Mouse (Mus musculus) neural tube, embryonic 11.5 days (tissue): ENCODE measurements around the gene Il4. TPM values are rescaled to one million over a fixed set of nuclear protein-coding genes. Genes with fewer than 3 reads are reported as not detected.
A peak's percentile ranks its signal among the peaks of the same experiment; 100 is the strongest.

Source experiments
- ATAC-seq: fragments of 200-750 bp; cut with Nextera tagmentation; 2 replicates; pipeline ENCODE4 v1.8.0; 2017; ENCODE audit warnings: moderate number of reproducible peaks, mild to moderate bottlenecking, moderate TSS enrichment, moderate library complexity; ENCODE audit not compliant: insufficient read depth, low FRiP score, low TSS enrichment
- DNase-seq: peaks from one replicate; pipeline ENCODE4 v3.0.0-alpha.2; 2015; ENCODE audit warnings: low spot score
- H3K27ac ChIP-seq: fragments of 300-500 bp; sonication (generic); 2 replicates; pipeline ENCODE4 v1.5.1; 2014; ENCODE audit warnings: low read depth, mild to moderate bottlenecking, low read length
- H3K27me3 ChIP-seq: fragments of 300-500 bp; sonication (generic); 2 replicates; pipeline ENCODE4 v1.6.1; 2014; ENCODE audit warnings: mild to moderate bottlenecking, low read length, mixed read lengths; ENCODE audit not compliant: control insufficient read depth, insufficient read depth
- H3K36me3 ChIP-seq: fragments of 300-500 bp; sonication (generic); 2 replicates; pipeline ENCODE4 v1.6.1; 2014; ENCODE audit warnings: mild to moderate bottlenecking, low read length, moderate library complexity, mixed read lengths; ENCODE audit not compliant: control insufficient read depth, insufficient read depth
- H3K4me1 ChIP-seq: fragments of 300-500 bp; sonication (generic); 2 replicates; pipeline ENCODE4 v1.6.1; 2014; ENCODE audit warnings: low read length, mixed read lengths; ENCODE audit not compliant: control insufficient read depth, insufficient read depth
- H3K4me2 ChIP-seq: fragments of 300-500 bp; sonication (generic); 2 replicates; pipeline ENCODE4 v1.6.1; 2014; ENCODE audit warnings: low read depth, mild to moderate bottlenecking, moderate library complexity
- H3K4me3 ChIP-seq: fragments of 300-500 bp; sonication (generic); 2 replicates; pipeline ENCODE4 v1.5.1; 2014; ENCODE audit warnings: low read depth, low read length
- H3K9ac ChIP-seq: fragments of 300-500 bp; sonication (generic); 2 replicates; pipeline ENCODE4 v1.6.1; 2014; ENCODE audit warnings: mild to moderate bottlenecking, low read length
- H3K9me3 ChIP-seq: fragments of 300-500 bp; sonication (generic); 2 replicates; pipeline ENCODE4 v1.6.1; 2016; ENCODE audit warnings: low read length; ENCODE audit not compliant: control insufficient read depth
- WGBS: fragments of 180-500 bp; shearing (Covaris S2); extraction: QIAGEN DNeasy Blood & Tissue Kit; methylation state at CpG from one replicate; pipeline ENCODE4 v1.1.7; 2014; 5-methylcytosine and 5-hydroxymethylcytosine counted together
- polyA plus RNA-seq: library from polyadenylated mRNA; unstranded; fragments of >200 nt; fragmentation: Nextera tagmentation; extraction: Ambion mirVana; gene quantifications from 2 replicates; pipeline ENCODE4 v1.2.1, GENCODE M21; 2014

Il4 gene
- polyA plus RNA-seq, 1 experiment from 2014 or later = 4.0 TPM

DNA sequence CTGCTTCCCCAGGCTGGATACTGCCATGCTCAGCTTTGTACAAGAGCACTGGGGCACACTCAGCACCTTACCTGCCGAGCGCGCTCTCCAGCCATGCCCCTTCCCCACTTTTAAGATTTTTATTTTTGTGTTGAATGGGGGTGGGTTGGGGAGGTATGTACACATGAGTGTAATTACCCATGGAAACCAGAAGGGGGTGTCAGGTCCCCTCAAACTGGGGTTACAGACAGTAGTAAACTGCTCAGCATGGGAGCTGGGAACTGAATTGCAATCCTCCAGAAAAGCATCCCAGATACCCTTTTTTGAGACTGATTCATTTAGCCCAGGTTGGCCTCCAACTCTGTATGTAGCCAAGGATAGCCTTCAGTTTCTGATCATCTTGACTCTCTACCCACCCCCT is 13.5 kb downstream of the Il4 start:
- no peak overlapping the region for H3K27ac ChIP-seq
- no peaks in the 10 kb centered on the region for H3K36me3 ChIP-seq

DNA sequence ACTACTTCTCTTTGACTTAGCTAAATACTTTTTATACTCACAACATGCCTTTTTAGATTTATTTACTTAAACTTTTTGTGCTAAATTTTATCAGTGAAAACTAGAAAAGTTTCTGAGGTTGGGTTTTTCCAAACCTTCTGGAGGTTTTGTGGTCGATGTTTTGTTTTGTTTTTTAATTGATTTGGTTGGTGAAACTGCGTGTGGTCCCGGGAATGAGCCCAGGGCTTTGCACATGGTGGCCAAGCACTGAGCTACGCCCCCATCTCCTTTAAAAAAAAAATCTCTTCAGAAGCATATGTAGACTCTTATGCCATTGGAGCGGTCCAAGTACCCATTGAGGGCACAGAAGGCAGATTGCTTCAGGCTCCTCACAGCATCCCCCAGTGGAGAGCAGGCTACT is 27.4 kb downstream of the Il4 start:
- Histone ChIP-seq H3K4me2 (no peak overlapping the region), H3K36me3 (peaks cover 5% of the 10 kb centered on the region; the same call in 1 of the 2 replicates), H3K27ac (no peak overlapping the region), H3K4me3 (no peak overlapping the region), H3K4me1 (no peaks in the 10 kb centered on the region), H3K9ac (no peak overlapping the region), H3K9me3 (no peaks in the 10 kb centered on the region), H3K27me3 (no peaks in the 10 kb centered on the region)
- WGBS = 91% methylated on average over 5 of the region's 5 CpGs
- DNase-seq = no peak
- no peak for ATAC-seq

More for the DNA sequence above, 13.5 kb downstream of the Il4 start:
- no peaks in the 10 kb centered on the region for H3K9me3 ChIP-seq
- no peak for DNase-seq
- H3K4me2 ChIP-seq = no peak overlapping the region
- H3K4me3 ChIP-seq = no peak overlapping the region
- ATAC-seq = no peak
- no peak overlapping the region for H3K9ac ChIP-seq
- no peaks in the 10 kb centered on the region; the same call in 1 of the 2 replicates for H3K4me1 ChIP-seq
- no peaks in the 10 kb centered on the region for H3K27me3 ChIP-seq
- 97% methylated on average over 3 of the region's 3 CpGs for WGBS

DNA sequence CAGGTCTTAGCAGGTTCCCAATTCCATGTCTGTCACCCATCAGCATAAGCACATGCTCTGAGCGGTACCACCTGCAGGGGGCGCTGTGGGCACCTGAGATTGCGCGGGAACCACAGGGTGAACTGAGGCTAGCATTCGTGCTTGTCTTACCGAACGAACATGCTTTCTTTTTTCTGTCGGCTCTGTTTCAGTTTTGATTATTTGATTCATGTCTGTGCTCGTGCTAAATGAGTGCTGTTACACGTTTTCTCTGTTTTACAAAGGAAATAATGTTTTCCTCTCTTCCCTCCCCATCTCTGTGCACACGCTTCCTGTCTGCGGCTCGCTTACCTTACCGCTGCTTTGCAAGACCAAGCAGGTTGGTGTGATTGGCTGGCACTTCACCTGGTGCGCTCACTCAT is 28.1 kb downstream of the Il4 start:
- 39% methylated on average over 15 of the region's 15 CpGs for WGBS

DNA sequence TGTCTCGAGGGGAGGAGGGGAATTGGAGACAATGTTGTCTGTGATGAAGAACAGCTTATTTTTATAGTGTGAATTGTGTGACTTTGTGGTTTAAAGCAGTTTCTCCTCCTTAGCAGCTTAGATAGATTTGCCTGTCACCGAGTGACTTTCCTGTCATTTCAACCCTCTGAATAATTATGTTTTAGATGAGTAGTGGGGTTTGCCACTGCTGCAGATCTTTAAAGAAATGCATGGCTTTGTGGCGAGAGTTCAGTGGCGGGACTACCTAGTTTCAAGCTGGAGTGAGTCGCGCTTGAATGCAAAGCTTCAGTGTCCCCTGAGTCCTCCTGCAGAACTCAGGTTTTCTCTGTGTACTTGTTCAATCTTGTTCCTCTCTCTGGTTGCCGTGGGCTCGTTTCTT is 30.2 kb downstream of the Il4 start:
- 83% methylated on average over 8 of the region's 8 CpGs for WGBS
- no peak for ATAC-seq
- DNase-seq = no peak
- Histone ChIP-seq H3K9me3 (no peaks in the 10 kb centered on the region), H3K4me1 (no peaks in the 10 kb centered on the region), H3K9ac (no peak overlapping the region), H3K27ac (no peak overlapping the region), H3K36me3 (peaks cover 3% of the 10 kb centered on the region), H3K27me3 (no peaks in the 10 kb centered on the region), H3K4me2 (no peak overlapping the region), H3K4me3 (no peak overlapping the region)

More for the DNA sequence above, 28.1 kb downstream of the Il4 start:
- Histone ChIP-seq H3K9ac (no peak overlapping the region), H3K27ac (no peak overlapping the region), H3K4me2 (no peak overlapping the region), H3K4me1 (no peaks in the 10 kb centered on the region), H3K9me3 (no peaks in the 10 kb centered on the region), H3K4me3 (no peak overlapping the region), H3K27me3 (no peaks in the 10 kb centered on the region), H3K36me3 (peaks cover 5% of the 10 kb centered on the region; the same call in 1 of the 2 replicates)
- ATAC-seq (no peak), DNase-seq (peak; percentile 34)

DNA sequence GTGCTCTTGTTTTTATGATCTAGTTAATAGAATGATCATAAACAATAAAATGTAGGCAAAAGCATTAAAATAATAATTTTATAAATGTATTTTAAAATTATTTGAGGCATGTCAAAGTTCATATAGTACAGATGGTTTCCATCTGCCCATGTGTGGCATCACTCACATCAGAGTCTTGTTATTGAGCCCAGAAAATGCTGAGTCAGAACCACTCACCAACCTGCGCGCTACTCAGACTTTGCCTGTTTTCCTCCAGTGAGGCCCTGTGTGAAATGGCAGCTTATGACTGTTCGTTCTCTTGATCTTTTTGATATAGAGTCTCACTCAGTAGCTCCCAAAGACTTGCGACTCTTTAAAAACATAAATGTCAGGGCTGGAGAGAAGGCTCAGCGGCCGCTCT is 33.0 kb downstream of the Il4 start:
- ATAC-seq (no peak), DNase-seq (no peak)
- Histone ChIP-seq H3K27me3 (no peaks in the 10 kb centered on the region), H3K4me2 (no peak overlapping the region), H3K27ac (no peak overlapping the region), H3K9ac (no peak overlapping the region), H3K4me3 (no peak overlapping the region), H3K4me1 (no peaks in the 10 kb centered on the region), H3K36me3 (peaks cover 6% of the 10 kb centered on the region), H3K9me3 (no peaks in the 10 kb centered on the region)
- WGBS = 94% methylated on average over 6 of the region's 6 CpGs

DNA sequence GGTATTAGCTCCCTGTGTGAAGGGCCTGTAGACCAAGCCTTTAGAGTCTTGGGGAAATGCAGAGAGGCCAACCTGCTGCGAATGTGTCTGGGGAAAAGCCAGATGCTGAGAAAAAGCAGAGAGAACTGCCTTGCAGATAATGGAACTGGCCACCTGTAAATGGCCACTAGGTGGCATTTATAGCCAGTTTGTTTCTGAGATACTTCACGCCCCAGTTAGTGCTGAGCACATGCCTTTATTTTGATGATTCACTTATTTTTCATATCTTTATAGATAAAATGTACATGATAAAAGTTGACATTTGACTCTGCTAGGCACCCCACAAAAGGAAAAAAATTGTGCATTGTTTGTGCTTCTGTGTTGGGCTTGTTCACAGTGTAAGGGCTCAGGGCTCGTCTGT is 33.6 kb downstream of the Il4 start:
- Histone ChIP-seq H3K27me3 (no peaks in the 10 kb centered on the region), H3K4me1 (no peaks in the 10 kb centered on the region), H3K9ac (no peak overlapping the region), H3K36me3 (peaks cover 8% of the 10 kb centered on the region), H3K9me3 (no peaks in the 10 kb centered on the region), H3K4me2 (no peak overlapping the region), H3K4me3 (no peak overlapping the region), H3K27ac (no peak overlapping the region)
- DNase-seq (no peak), ATAC-seq (no peak)
- WGBS = 71% methylated on average over 3 of the region's 3 CpGs

DNA sequence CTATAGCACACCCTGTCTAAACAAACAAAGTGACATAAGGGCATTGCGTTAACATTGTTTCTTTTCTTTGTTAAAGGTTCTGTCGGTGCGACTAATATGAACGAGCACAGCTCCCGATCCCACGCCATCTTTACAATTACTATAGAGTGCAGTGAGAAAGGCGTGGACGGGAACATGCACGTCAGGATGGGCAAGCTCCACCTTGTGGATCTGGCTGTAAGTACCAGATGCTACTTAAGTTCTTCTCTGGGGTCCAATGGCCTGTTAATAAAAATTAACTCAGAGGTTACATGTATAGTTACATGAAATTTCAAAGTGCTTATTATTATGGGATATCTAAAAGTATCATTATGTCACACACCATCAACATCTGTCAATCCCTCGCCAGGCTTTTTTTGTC is 35.3 kb downstream of the Il4 start:
- no peaks in the 10 kb centered on the region for H3K27me3 ChIP-seq
- WGBS = 76% methylated on average over 10 of the region's 10 CpGs
- no peak overlapping the region for H3K4me2 ChIP-seq
- H3K4me1 ChIP-seq = no peaks in the 10 kb centered on the region
- H3K9me3 ChIP-seq = no peaks in the 10 kb centered on the region
- no peak for ATAC-seq
- DNase-seq = no peak
- H3K4me3 ChIP-seq = no peak overlapping the region
- H3K9ac ChIP-seq = no peak overlapping the region
- no peak overlapping the region for H3K27ac ChIP-seq
- peaks cover 8% of the 10 kb centered on the region for H3K36me3 ChIP-seq

DNA sequence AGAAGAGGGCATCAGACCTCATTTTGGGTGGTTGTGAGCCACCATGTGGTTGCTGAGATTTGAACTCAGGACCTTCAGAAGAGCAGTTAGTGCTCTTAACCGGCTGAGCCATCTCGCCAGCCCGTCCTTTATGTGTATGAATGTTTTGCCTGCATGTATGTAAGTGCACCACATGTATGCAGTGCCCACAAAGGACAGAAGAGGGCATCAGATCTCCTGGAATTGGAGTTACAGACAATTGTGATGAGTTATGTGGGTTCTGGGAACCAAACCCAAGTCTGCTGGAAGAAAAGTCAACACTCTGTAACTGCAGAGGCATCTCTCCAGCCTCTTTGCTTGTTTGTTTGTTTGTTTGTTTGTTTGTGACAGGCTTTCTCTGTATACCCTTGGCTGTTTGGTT is 37.9 kb downstream of the Il4 start:
- no peak for ATAC-seq
- WGBS = 94% methylated on average over 3 of the region's 3 CpGs
- H3K9ac ChIP-seq = no peak overlapping the region
- DNase-seq = no peak
- no peak overlapping the region for H3K4me3 ChIP-seq
- H3K9me3 ChIP-seq = no peaks in the 10 kb centered on the region
- H3K36me3 ChIP-seq = peaks cover 8% of the 10 kb centered on the region
- H3K27ac ChIP-seq = no peak overlapping the region
- no peaks in the 10 kb centered on the region for H3K27me3 ChIP-seq
- H3K4me1 ChIP-seq = no peaks in the 10 kb centered on the region
- no peak overlapping the region for H3K4me2 ChIP-seq

DNA sequence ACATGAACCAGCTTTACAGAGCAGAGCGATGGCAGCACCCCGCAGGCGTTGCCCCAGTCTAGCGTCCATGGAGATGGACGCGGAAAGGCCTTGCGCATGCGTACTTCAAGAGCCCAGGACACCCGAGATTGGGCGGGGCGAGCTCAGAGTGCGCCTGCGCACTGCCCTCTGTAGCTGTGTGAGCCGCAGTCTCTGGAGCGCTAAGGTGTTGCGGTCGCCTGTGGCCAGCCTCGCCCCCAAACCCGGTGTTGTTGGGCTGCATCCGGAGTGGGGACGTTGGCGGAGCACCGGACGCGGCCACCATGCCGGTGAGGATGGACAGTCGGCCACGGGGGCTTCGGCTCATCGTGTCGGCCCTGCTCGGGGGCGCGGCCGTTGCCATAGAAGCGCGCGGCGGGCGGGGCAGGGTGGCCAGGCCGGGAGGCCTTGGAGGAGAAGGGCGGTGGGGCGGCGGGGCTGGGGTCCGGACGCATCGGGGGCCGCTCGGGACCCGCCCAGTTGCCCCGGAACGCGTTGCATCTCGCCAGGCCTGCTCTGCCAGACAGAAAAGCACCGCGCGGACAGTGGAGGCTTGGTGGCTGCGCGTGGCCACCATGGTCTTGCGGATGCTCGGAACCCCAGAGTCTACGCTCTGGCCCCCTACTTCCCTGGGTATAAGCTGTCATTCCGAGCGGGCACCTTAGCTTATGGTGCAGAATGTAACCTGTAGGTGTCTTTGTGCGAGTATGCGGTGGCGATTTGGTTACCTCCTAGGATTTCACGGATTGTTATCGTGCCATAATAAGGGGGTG is 51.0 kb downstream of the Il4 start, which contains the start of gene Kif3a:
Gene Kif3a, plus strand, starts transcription at position 156 of the 791 bp plus-strand sequence.
- Histone ChIP-seq H3K27me3 (no peaks in the 10 kb centered on the region), H3K36me3 (peaks cover 3% of the 10 kb centered on the region; the same call in 1 of the 2 replicates), H3K4me3 (peak within 1 kb of the TSS; percentile 77), H3K4me2 (peak within 1 kb of the TSS; percentile 63), H3K27ac (peak within 1 kb of the TSS; percentile 53), H3K9ac (peak within 1 kb of the TSS; percentile 69), H3K9me3 (no peaks in the 10 kb centered on the region), H3K4me1 (no peaks in the 10 kb centered on the region)
- DNase-seq = peak; percentile 96
- ATAC-seq = peak; percentile 94
- WGBS = 1% methylated on average over 60 of the region's 69 CpGs
